Mouse (Mus musculus): ENCODE measurements around the gene Plekhg3.

- no peak for TF ChIP-seq CTCF (IDR thresholded peaks at IDR 0.05; ENCODE audit: low read depth, low read length)
- no peak for TF ChIP-seq GATA2 (IDR thresholded peaks at IDR 0.05; ENCODE audit: borderline replicate concordance, low read depth, low read length)
- no peak; the same call in 1 of the 2 replicates for TF ChIP-seq POLR2AphosphoS5 (IDR thresholded peaks at IDR 0.05; ENCODE audit: insufficient replicate concordance, low read depth, low read length)
These were observed 63.9 kb downstream of the Plekhg3 start for GRCm38 (mm10) chr12:76594556-76594955.
